Mouse (Mus musculus) liver, postnatal 0 days (tissue): ENCODE results near the gene Sipa1l2.

Source experiments
- CTCF ChIP-seq: sonication (generic); IDR thresholded peaks from 2 replicates; pipeline ENCODE4 v1.5.1; 2016; ENCODE audit warnings: antibody characterized with exemption, low read depth
- EP300 ChIP-seq: IDR thresholded peaks from 2 replicates; pipeline ENCODE4 v1.6.1; 2016; ENCODE audit warnings: antibody characterized with exemption, low read depth, mild to moderate bottlenecking

GRCm38 (mm10) chr8:125428979-125429690, 140.5 kb downstream of the Sipa1l2 start:
- TF ChIP-seq CTCF (no peak), EP300 (no peak)
